Mouse (Mus musculus) adrenal gland, adult (tissue): ENCODE results near the gene Mrps23.
"Not testable (repeated sequence)": the region's sequence is repeated elsewhere in the genome, so short reads cannot be mapped to it uniquely, and the experiment has no call there.

Experiments
- DNase-seq, 2 experiments: peaks; one replicate each; pipeline ENCODE4 v3.0.0; 2022 to 2023; ENCODE audit warnings: low spot score in 1 of 2; ENCODE audit not compliant: inconsistent age in 2 of 2

Mrps23 gene

DNA sequence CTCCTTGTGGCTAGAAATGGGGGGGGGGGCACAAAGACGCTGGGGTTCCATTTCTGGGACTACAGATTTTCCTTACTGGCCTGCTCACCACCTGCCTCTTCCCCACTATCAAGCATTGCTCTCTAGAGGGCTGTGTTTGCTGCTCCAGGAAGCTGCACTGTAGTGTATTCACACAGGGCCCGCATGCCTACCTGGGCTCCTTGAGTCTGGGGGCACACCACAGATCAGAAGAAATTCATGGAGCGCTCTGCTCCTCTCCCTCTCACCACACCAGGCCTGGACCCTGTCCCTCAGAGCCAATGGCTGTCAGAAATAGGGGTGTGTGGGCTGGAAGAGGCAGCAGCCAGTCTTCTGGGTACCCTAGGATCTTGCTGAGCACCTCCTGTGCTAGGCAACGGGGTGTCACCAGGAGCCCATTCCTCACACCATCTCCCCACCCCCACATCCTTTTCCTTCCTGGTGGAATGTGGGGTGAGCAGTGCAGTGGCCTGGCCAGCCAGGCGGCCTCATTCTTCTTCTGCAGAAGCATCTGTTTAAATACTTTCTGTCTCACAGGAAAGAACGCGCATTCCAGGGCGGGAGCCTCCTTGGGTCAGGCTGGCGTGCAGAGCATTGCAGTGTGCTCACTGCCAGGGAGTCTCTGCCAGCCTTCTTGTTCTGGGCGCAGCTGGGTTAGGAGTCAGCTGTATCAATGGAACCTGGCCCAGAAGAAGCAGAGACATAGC is 31.4 kb upstream of the Mrps23 start:
- DNase-seq = peak; percentile 71 to 84

DNA sequence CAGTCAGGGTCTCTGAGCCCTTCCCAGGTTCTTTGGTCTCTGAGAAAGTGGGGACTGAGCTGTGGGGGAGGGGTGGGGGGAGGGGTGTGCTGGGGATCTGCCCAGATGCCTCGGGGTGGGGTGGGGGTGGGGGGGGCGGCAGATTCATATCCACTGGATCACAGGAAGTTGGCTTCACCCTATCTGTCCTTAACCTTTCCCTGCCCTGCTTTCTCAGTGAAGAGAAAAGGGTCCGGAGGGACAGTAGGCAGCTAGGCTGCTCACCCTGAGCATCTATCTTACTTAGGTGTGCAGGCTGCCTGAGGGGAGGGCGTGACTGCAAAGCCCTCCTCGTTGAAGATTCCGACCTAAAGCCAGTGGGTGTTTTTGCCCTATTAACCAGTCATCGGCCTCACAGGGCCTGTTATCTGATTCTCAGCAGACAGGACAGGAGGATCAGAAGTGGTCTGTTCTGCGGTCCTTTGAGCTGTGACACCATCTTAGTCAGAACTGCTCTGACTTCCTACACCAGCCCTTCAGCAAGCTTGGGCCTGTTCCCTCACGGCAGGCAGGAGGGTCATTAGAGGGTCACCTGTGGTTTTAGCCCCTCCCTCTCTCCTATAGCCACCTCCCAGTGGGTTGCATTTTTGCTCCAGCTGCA is 30.7 kb upstream of the Mrps23 start:
- peak in 1 of 2 experiments; percentile 60 for DNase-seq

DNA sequence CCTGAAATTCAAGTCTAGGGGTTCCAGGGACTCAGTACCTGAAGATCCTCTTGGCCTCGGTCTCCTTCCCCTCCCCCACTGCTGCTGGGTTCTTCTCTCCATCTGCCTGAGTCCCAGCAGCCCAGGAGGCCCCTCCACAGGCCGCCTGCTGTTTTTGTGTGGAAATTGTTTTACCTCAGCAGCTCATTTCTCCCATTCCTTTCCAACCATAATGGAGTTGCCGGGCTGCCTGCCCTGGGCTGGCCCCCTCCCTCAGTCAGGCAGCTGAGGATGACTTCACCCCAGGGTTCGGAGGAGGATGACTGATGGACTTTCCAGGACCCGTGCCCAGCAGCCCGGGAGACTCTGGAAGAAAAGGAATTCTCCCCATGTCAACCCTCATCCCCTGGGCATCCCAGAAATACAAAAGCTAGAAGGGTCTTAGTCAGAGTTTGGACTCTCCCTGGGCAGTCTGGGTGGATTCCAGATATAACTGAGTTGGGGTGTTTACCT is 23.7 kb upstream of the Mrps23 start:
- no peak for DNase-seq

DNA sequence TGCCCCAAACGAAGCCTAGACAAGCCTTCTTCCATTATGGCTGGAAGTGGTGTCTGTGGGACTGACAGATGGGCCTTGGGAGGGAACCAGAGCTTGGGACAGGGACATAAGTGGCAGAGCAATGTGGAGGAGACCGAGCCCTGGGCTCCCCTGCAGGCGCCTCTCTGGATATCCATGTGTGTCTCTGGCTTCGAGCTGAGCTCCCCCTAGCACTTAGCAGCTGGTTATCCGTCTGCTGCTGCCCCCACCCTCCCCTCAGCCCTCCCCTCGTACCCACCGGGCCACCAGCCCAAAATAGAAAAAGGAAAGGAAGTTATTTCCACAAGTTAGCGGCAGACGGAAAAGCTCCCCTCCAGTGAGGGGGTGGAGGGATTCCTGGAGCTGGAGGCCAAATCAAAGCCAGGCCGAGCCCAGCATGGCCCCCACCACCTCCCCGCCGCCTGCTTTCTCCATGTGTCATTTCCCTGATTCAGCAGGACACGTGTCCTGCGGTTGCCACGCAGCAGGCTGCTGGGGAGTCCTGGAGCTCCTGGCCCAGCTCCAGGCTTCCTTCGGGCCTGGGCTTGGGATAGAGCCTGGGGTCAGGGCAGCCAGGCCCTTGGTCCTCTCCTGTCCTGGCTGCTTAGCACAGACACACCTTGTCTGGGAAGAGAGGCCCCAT is 23.1 kb upstream of the Mrps23 start:
- peak; percentile 95 to 96 for DNase-seq

DNA sequence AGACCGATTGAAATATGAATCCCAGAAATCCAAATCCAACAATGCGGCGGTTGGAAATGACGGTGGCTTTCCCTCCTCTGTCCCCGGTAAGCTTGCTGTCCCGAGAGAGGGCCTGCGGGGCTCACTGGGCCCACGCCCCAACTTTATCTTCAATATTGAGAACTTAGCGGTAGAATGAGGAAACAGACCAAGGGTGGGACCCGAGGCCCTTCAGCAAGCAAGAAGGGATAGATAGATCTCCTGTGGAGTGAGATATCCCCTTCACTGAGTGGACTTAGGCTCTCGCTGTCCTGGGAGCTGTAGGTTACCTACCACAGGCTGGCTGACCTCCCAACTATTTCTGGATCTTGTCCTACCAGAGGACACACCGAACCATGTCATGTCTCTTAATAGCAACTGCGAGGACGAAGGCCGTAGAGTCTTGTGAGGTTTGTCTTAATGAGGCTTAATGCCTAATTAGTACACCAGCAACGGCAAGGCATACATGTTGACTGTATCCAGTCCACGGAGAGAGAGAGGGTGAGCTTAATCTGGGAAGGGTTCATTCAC is 19.5 kb upstream of the Mrps23 start:
- no peak for DNase-seq

DNA sequence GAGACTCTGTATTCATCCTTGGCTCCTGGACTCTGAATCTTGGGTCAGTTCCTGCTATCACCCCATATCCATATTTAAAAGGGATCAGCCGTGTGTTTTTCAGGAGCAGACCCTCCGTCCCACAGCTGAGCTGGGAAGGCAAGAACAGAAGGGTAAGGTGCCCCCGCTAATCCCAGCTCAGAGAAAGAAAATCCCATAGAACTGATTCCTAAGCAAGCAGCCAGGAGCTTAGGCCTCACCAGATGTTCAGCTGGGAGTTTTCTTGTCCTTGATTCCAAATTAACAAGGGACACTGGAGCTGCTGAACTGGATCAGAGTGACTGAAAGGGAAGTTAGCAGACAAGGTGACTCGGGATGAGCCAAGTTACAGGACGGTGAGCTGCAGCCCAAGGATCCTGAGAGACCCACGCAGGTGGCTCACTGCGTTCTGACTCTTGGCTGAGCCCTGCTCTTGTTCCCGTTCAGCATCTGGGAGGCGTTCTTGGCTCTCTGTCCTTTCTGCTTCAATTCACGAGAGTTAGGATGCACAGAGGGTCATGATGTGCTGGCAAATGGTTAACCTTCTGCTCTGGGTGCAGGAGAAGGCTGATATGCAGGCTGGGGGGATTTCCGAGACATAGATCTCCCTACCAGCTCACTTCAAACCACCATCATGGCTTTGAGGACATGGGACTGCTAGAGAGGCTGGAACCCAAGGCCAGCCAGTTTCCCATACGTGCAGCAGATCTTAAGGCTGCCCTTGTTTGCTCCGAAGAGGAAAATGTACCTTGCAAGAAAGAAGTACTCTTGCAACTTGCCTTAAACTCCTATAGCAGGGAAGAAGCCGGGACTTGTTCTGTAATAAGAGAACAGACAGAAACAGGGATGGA is 17.9 kb upstream of the Mrps23 start:
- DNase-seq = no peak

DNA sequence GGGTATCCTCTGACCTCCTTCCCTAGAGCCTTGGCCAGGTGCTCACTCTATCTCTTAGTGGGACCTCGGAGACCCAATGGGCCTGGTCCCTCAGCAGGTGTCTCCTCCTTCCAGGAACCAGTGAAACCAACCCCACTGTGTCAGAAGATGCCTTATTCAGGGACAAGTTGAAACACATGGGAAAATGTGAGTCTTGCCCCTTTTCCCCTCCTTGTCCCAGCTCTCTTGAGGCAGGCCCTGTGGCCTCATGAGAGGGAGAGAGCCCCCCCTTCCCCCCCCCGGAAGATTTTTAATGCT is 17.3 kb upstream of the Mrps23 start:
- peak in 1 of 2 experiments; percentile 65 for DNase-seq

DNA sequence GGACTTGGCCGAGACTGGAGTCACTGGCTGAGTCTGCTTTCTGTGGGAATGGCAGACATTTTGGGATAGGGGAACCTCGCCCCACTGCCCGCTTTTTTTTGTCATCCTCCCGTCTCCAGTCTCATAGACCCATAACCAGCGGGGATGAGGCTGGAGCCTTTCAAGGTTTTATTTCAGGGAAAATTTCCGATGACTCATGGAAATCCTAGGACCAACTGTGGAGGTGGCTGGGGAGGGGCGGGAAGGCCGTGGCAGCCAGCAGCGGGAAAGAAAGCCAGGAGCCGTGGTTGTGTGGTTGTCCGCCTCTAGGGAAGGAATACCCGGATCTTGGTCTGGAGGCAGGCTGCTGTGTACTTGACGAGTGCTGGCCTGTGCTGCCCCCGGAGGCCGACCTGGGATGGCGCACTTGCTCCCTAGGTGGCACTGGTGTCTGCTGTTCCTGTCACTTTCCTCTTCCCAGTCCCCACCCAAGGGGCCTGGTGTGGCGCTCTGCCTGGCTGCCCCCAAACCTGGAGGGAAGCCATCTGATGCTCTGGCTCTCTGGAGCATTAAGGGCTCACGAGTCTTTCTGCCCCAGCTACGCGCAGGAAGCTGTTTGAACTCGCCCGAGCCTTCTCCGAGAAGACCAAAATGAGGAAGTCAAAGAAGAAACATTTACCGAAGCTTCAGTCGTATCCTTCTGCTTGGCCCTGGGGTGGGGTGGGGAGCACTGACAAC is 16.6 kb upstream of the Mrps23 start:
- peak; percentile 92 to 96 for DNase-seq

DNA sequence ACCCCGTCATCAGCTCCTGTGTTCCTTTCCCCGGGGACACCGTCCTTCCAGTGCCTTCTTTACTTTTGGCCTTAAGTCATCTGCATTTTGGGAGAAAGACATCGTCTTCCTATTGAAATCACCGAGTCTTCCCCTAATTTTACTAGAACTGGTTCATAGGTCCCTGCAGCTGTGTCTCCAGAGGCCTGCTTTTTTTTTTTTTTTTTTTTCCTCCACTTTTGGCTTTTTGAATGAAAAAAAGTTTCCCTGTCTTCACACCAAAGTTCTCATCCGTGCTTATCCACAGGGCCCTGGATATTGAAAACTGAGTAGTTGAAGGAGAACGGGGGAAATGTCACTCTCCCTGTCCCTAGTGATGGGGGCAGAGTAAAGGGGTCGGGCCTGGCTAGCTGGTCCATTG is 16.0 kb upstream of the Mrps23 start:
- DNase-seq = no peak

DNA sequence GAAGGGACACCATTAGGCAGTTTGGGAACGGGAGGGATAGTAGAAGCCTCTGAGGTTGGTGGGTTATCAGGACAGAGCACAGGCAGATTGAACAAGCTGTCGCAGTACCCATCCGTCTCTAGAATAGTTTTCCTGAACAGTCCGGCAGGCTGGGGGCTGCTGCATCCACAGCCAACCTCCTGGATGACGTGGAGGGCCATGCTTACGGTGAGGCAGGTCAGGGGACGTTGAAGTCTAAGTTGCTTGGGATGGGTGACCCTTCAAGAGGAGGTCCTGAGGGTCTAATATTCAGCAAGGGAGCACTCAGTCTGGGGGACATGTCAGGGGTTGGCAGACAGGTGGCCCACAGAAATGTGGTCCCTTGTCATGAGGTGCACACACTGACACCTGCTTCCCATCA is 15.6 kb upstream of the Mrps23 start:
- DNase-seq = no peak

DNA sequence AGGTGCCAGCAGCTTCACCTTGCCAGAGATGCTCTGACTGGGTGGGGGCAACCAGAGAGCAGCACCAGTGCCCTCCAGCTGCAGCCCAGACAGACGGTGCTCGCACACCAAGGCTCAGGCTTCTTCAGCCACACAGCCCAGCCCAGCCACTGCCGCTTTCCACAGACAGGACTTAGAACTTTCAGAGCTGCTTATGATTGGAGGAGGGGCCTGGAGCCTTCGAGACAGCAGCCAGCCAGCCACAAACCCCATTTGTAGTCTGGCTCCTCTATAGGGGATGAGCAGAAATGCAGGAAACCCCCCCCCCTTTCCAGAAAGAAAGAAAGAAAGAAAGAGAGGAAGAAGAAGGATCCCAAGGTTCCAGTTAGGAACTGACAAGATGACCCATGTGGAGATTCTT is 11.6 kb upstream of the Mrps23 start:
- no peak for DNase-seq

DNA sequence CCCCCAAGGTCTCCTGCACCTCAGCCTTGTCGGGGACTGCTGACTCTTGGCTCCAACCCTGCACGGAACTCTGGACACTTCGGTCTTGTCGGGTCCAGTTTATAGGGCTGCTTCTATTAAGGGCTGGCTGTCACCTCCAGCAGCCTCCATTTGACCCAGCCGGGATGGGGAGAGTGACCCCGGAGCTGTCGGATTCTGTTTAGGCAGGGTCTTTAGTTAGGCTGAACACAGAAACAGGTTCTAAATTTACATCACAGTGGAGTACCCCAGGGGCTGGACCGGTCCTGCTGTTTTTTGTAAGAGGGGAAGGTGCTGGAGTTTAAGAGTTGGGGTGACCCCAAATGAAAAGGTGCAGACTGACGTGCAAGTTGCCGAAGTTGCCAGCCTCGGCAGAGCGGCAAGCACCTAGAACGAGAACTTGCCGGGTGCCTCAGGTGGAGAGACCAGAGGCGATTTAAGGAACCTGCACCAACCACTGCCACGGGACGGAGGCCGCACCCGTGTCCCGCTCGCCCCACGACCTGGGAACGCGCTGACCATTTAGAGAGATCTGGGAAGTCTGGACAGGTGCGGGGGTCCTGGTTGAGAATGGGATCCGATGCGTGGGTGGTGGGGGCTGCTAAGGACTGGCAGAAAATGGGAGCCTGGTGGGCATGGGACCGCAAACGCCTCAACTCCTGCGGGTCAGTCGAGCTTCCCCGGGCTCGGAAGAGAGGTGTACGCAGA is 10.9 kb upstream of the Mrps23 start:
- peak in 1 of 2 experiments; percentile 56 for DNase-seq

DNA sequence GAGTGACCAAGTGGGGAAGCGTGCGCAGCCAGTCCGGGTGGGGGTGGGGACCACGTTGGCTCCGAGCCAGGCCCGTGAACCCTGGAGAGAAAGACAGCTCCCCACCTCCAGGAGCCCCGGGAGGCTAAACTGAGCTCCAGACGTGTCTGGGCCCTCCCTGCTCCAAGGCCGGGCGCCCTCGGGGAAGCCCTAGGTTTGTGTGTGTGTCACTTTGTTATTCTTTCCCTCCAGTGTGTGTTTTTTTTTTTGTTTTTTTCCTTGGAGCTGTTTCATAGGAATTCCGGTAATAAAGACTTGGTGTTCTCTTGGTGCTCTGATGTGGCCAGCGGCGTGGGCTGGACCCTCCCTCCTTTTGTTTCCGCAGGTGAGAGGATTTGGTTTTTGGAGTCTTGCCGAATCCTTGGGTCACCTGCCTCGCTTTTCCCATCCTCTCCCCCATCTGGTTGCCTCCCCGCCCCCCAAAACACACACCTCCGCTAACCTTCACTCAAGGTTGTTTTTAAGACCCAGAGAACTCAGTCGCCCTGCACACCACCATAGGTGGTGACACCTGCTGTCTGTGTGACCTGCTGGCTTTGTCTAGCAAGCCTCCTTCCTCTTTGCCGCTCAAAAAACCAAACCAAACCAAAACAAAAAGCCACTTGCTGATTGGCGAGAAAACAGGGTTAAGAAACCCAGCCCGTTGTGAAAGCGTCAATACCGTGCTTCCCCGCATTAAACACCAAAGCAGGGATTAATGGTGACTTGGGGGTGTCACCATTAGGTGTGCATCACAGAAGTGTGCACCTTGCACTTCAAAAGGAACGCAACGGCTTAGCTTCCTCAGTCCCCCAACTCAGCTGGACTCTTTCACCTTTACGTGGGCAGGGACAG is 10.1 kb upstream of the Mrps23 start:
- peak in 1 of 2 experiments; percentile 65 for DNase-seq

DNA sequence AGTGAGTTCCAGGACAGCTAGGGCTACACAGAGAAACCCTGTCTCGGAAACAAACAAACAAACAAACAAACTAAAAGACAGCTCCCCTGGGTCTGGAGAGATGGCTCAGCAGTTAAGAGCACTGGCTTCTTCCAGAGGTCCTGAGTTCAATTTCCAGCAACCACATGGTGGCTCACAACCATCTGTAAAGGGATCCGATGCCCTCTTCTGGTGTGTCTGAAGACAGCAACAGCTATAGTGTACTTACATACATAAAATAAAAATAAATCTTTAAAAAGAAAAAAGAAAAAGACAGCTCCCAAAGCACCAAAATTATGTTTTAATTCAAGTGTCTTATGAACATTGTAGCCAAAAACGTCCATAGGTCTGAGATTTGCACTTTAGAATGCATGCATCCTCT is 8.5 kb upstream of the Mrps23 start:
- not testable (repeated sequence) for DNase-seq

DNA sequence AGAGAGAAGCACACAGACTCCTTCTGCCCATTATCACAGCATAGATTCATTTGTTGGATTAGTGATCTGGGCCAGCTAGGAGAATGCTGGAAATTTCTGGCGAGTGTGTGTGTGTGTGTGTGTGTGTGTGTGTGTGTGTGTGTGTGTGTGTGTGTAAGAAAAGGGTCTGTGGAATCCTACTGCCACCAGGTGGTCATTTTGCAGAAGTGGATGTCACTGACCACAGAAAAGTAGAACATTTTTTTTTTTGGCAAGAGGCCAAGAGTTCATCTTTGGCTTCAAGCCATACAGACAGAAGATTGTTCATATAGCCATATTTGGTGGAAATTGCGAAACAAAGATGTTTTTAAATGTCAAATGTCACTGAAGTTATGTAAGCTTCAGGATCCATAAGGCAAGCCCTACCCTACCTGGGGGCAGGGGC is 7.0 kb upstream of the Mrps23 start:
- DNase-seq = peak in 1 of 2 experiments; percentile 88

DNA sequence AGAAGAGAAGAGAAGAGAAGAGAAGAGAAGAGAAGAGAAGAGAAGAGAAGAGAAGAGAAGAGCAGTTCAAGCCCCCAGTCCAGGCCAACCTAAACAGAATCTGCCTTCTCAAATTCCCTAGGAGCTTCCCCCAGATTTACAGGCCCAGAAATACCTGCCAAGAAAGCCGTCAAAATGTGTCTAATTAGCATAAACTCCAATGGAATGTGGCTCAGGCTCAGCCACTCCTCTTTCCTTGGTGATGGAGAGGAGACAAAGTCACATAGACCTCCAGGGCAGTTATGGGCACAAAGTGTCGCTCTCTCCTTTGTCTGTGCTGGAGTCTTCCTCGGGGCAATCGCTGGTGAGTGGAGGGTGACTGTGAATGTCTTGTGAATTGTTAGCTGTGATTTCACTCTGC is 6.0 kb upstream of the Mrps23 start:
- no peak for DNase-seq

DNA sequence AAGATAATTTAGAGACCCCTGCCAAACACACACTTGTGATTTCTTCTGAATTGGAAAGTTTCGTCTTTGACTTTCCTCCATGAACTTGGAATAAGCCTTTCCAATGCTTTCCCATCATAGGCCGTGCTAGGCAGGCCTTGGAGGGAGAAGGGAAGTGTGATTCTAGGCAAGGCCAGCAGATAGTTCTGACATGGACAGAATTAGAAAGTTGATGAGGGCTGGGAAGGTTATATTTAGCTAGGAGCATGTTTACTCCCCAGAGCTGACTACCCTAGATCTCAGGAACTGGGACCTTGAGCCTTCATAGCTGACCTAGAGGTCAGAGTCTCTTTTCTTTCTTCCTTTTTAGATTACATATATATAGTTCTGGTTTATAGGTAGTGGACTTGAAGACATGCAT is 3.0 kb upstream of the Mrps23 start:
- peak in 1 of 2 experiments; percentile 54 for DNase-seq

DNA sequence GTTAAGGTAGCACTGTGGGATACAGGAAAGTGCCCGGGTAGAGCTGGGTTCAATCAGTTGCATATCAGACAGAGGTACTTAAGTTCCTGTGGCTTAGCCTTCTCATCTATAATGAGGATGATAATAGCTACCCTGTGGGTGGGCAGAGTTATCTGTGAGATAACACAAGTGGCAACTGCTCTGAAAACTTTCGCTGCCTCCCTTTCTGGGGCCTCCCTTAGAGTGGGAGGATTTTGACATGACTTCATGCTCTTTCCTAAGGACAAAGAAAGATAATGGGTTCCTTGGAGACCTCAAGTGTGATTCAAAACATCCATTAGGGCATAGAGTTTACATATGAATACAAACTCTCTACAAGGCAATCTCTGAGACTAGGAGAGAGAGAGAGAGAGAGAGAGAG is 2.1 kb upstream of the Mrps23 start:
- no peak for DNase-seq
